Mouse (Mus musculus) neural tube, embryonic 11.5 days (tissue): ENCODE results near the gene Olfr288. TPM values are rescaled to one million over a fixed set of nuclear protein-coding genes. Genes with fewer than 3 reads are reported as not detected.
A peak's percentile ranks its signal among the peaks of the same experiment; 100 is the strongest.

Experiments
- ATAC-seq: fragments of 200-750 bp; cut with Nextera tagmentation; 2 replicates; pipeline ENCODE4 v1.8.0; 2017; ENCODE audit warnings: moderate number of reproducible peaks, mild to moderate bottlenecking, moderate TSS enrichment, moderate library complexity; ENCODE audit not compliant: insufficient read depth, low FRiP score, low TSS enrichment
- DNase-seq: peaks from one replicate; pipeline ENCODE4 v3.0.0-alpha.2; 2015; ENCODE audit warnings: low spot score
- H3K27ac ChIP-seq: fragments of 300-500 bp; sonication (generic); 2 replicates; pipeline ENCODE4 v1.5.1; 2014; ENCODE audit warnings: low read depth, mild to moderate bottlenecking, low read length
- H3K27me3 ChIP-seq: fragments of 300-500 bp; sonication (generic); 2 replicates; pipeline ENCODE4 v1.6.1; 2014; ENCODE audit warnings: mild to moderate bottlenecking, low read length, mixed read lengths; ENCODE audit not compliant: control insufficient read depth, insufficient read depth
- H3K36me3 ChIP-seq: fragments of 300-500 bp; sonication (generic); 2 replicates; pipeline ENCODE4 v1.6.1; 2014; ENCODE audit warnings: mild to moderate bottlenecking, low read length, moderate library complexity, mixed read lengths; ENCODE audit not compliant: control insufficient read depth, insufficient read depth
- H3K4me1 ChIP-seq: fragments of 300-500 bp; sonication (generic); 2 replicates; pipeline ENCODE4 v1.6.1; 2014; ENCODE audit warnings: low read length, mixed read lengths; ENCODE audit not compliant: control insufficient read depth, insufficient read depth
- H3K4me2 ChIP-seq: fragments of 300-500 bp; sonication (generic); 2 replicates; pipeline ENCODE4 v1.6.1; 2014; ENCODE audit warnings: low read depth, mild to moderate bottlenecking, moderate library complexity
- H3K4me3 ChIP-seq: fragments of 300-500 bp; sonication (generic); 2 replicates; pipeline ENCODE4 v1.5.1; 2014; ENCODE audit warnings: low read depth, low read length
- H3K9ac ChIP-seq: fragments of 300-500 bp; sonication (generic); 2 replicates; pipeline ENCODE4 v1.6.1; 2014; ENCODE audit warnings: mild to moderate bottlenecking, low read length
- H3K9me3 ChIP-seq: fragments of 300-500 bp; sonication (generic); 2 replicates; pipeline ENCODE4 v1.6.1; 2016; ENCODE audit warnings: low read length; ENCODE audit not compliant: control insufficient read depth
- WGBS: fragments of 180-500 bp; shearing (Covaris S2); extraction: QIAGEN DNeasy Blood & Tissue Kit; methylation state at CpG from one replicate; pipeline ENCODE4 v1.1.7; 2014; 5-methylcytosine and 5-hydroxymethylcytosine counted together
- polyA plus RNA-seq: library from polyadenylated mRNA; unstranded; fragments of >200 nt; fragmentation: Nextera tagmentation; extraction: Ambion mirVana; gene quantifications from 2 replicates; pipeline ENCODE4 v1.2.1, GENCODE M21; 2014

Gene Olfr288
- polyA plus RNA-seq, 1 experiment from 2014 or later: not detected

DNA sequence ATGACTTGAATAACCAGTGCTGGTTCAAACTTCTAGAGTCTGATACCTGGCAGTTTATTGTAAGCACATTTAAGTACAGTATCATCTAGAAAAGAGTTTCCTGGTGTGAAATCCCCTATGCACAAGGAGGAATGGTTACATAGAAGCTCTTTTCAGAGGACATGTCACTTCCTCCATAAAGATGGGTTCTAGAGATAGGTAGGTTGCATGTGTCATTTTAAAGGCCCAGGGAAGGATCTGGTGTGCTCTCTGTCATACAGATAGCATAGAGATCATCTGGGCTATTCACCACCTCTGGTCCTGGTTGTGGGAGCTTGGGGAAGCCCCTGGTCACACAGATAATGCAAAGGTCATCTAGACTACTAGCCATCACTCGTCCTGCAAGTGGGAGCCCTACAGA lies 38.1 kb downstream of the Olfr288 start:
- Histone ChIP-seq H3K4me3 (no peak overlapping the region), H3K9me3 (no peaks in the 10 kb centered on the region), H3K27me3 (no peaks in the 10 kb centered on the region), H3K9ac (no peak overlapping the region), H3K4me2 (no peak overlapping the region), H3K27ac (no peak overlapping the region), H3K36me3 (no peaks in the 10 kb centered on the region), H3K4me1 (no peaks in the 10 kb centered on the region)
- WGBS: 75% methylated on average over 1 of the region's 1 CpGs
- ATAC-seq: no peak
- no peak for DNase-seq

GRCm38 (mm10) chr15:98155944-98156343 lies 39.4 kb downstream of the Olfr288 start:
- Histone ChIP-seq H3K9me3 (no peaks in the 10 kb centered on the region), H3K27me3 (no peaks in the 10 kb centered on the region), H3K27ac (no peak overlapping the region), H3K36me3 (no peaks in the 10 kb centered on the region), H3K9ac (no peak overlapping the region), H3K4me1 (no peaks in the 10 kb centered on the region), H3K4me2 (no peak overlapping the region), H3K4me3 (no peak overlapping the region)
- no peak for DNase-seq
- WGBS: 65% methylated on average over 4 of the region's 4 CpGs
- no peak for ATAC-seq

DNA sequence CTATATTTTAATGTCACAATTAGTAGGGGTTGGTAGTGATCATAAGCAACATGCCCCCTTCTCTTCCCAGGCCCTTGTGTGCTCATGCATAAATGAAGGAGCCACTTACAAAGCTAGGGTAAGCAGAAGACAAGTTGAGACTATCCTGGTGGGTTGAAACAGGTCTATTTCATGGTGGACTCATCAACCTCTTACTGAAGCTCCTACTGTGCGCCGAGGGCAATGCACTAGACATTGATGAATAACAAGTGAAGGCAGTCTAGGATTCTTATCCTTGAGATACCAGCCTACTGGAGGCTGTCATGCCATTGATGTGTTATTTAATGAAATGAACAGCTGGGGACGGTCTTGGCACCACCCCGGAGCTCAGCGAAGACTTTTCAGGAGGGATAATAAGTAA lies 40.1 kb downstream of the Olfr288 start:
- no peak for DNase-seq

DNA sequence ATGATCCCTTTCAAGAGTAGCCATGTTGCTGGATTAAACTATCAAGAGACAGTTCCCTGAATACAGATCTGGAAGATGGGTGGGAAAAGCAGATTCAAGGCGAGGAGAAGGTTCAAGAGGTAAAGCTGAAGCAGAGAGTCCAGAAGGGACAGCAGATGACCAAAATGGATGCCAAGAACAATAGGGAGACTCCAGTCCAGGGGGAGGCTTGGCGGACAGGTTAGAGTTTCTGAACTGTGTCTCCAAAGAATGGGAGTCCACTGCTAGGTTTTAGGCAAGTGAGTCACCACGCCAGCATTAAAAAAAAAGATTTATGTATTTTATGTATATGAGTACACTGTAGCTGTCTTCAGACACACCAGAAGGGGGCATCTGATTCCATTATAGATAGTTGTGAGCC lies 40.7 kb downstream of the Olfr288 start:
- H3K9me3 ChIP-seq: no peaks in the 10 kb centered on the region
- H3K27ac ChIP-seq: no peak overlapping the region
- no peaks in the 10 kb centered on the region for H3K36me3 ChIP-seq
- H3K4me3 ChIP-seq: no peak overlapping the region
- DNase-seq (no peak), ATAC-seq (no peak)
- no peaks in the 10 kb centered on the region for H3K27me3 ChIP-seq
- H3K4me2 ChIP-seq: no peak overlapping the region
- H3K9ac ChIP-seq: no peak overlapping the region
- no peaks in the 10 kb centered on the region for H3K4me1 ChIP-seq
- WGBS: 81% methylated on average over 3 of the region's 3 CpGs

More for the DNA sequence above, 40.1 kb downstream of the Olfr288 start:
- H3K36me3 ChIP-seq: no peaks in the 10 kb centered on the region
- no peaks in the 10 kb centered on the region for H3K9me3 ChIP-seq
- ATAC-seq: no peak
- H3K27me3 ChIP-seq: no peaks in the 10 kb centered on the region
- 94% methylated on average over 5 of the region's 5 CpGs for WGBS
- no peak overlapping the region for H3K4me3 ChIP-seq
- H3K9ac ChIP-seq: no peak overlapping the region
- H3K27ac ChIP-seq: no peak overlapping the region
- H3K4me1 ChIP-seq: no peaks in the 10 kb centered on the region
- no peak overlapping the region for H3K4me2 ChIP-seq

DNA sequence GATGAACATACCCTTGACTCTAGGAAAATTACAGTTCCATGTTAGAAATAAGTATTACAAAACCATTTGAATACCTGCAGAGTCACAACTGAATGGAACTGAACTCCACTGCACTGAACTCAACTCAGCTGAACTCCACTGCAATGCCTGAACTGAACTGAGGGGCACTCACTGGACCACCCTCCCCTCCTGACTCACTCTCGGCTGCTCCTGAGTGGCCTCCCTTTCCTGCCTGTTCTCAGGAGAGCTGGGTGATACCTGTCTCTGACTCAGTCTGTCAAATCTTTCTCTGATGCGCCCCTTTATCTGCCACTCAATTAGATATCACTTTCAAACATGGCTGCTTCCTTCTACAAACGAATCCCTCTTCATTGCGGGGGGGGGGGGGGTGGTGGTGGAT lies 41.2 kb downstream of the Olfr288 start:
- WGBS: 77% methylated on average over 4 of the region's 4 CpGs
- no peaks in the 10 kb centered on the region for H3K27me3 ChIP-seq
- H3K36me3 ChIP-seq: no peaks in the 10 kb centered on the region
- H3K4me1 ChIP-seq: no peaks in the 10 kb centered on the region
- ATAC-seq (no peak), DNase-seq (no peak)
- H3K4me3 ChIP-seq: no peak overlapping the region
- H3K9ac ChIP-seq: no peak overlapping the region
- H3K4me2 ChIP-seq: no peak overlapping the region
- no peak overlapping the region for H3K27ac ChIP-seq
- no peaks in the 10 kb centered on the region for H3K9me3 ChIP-seq

DNA sequence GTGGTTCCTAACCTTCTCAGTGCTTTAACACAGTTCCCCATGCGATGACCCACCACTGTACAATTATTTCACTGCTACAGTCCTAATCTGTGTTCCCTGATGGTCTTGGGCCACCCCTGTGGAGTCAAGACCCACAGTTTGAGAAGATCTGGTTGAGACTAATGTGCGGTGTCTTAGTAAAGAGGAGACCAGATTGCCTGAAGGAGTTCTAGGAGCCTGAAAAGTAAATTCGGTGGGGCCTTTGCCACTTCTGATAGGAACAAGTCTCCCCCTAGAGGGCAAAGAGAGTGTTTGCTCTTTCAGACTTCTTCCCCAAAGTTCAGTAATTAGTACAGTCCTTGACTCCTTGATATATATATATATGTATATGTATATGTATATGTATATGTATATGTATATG lies 41.7 kb downstream of the Olfr288 start:
- Histone ChIP-seq H3K27ac (no peak overlapping the region), H3K4me1 (no peaks in the 10 kb centered on the region), H3K4me3 (no peak overlapping the region), H3K4me2 (no peak overlapping the region), H3K9me3 (no peaks in the 10 kb centered on the region), H3K27me3 (no peaks in the 10 kb centered on the region), H3K9ac (no peak overlapping the region), H3K36me3 (no peaks in the 10 kb centered on the region)
- DNase-seq (peak; percentile 54), ATAC-seq (no peak)
- WGBS: 31% methylated on average over 3 of the region's 3 CpGs

GRCm38 (mm10) chr15:98152916-98153315 lies 42.4 kb downstream of the Olfr288 start:
- H3K4me2 ChIP-seq: no peak overlapping the region
- no peaks in the 10 kb centered on the region for H3K27me3 ChIP-seq
- WGBS: 83% methylated on average over 7 of the region's 7 CpGs
- no peak overlapping the region for H3K4me3 ChIP-seq
- ATAC-seq: no peak
- no peak overlapping the region for H3K27ac ChIP-seq
- H3K36me3 ChIP-seq: no peaks in the 10 kb centered on the region
- no peak overlapping the region for H3K9ac ChIP-seq
- no peaks in the 10 kb centered on the region for H3K4me1 ChIP-seq
- H3K9me3 ChIP-seq: no peaks in the 10 kb centered on the region
- no peak for DNase-seq

GRCm38 (mm10) chr15:98149166-98149602 lies 46.2 kb downstream of the Olfr288 start:
- H3K4me2 ChIP-seq: no peak overlapping the region
- no peaks in the 10 kb centered on the region for H3K27me3 ChIP-seq
- no peak overlapping the region for H3K4me3 ChIP-seq
- WGBS: 82% methylated on average over 10 of the region's 10 CpGs
- no peaks in the 10 kb centered on the region; the same call in 1 of the 2 replicates for H3K4me1 ChIP-seq
- no peaks in the 10 kb centered on the region for H3K9me3 ChIP-seq
- ATAC-seq (no peak), DNase-seq (no peak)
- H3K9ac ChIP-seq: no peak overlapping the region
- no peak overlapping the region for H3K27ac ChIP-seq
- no peaks in the 10 kb centered on the region for H3K36me3 ChIP-seq

DNA sequence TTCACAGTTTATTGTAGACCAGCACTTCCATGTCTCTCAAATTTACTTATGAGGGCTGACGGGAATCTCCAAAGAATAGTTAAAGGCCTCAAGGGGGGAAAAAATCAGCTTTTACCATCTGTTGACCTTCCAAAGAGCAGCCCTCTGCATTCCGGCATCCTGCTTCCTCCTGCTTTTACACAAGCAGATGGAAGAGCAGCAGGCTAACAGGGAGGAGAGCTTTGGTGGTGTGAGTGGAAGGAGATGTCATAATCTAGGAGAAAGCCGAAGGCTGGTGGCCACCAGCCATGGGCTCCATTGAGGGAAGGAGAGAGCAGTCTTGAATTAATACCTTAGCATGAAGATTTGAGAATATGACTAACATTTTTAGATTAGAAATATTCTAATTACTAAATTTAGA lies 47.0 kb downstream of the Olfr288 start:
- WGBS: 81% methylated on average over 3 of the region's 3 CpGs
- no peak for ATAC-seq

More for the DNA sequence above, 47.0 kb downstream of the Olfr288 start:
- no peaks in the 10 kb centered on the region for H3K27me3 ChIP-seq
- H3K9me3 ChIP-seq: no peaks in the 10 kb centered on the region
- H3K4me2 ChIP-seq: no peak overlapping the region
- no peak overlapping the region for H3K4me3 ChIP-seq
- no peak overlapping the region for H3K27ac ChIP-seq
- no peaks in the 10 kb centered on the region for H3K36me3 ChIP-seq
- DNase-seq: no peak
- no peaks in the 10 kb centered on the region; the same call in 1 of the 2 replicates for H3K4me1 ChIP-seq
- no peak overlapping the region for H3K9ac ChIP-seq
